Mouse (Mus musculus) heart, embryonic 14.5 days (tissue): ENCODE data around the gene Gfy. TPM values are rescaled to one million over a fixed set of nuclear protein-coding genes. Genes with fewer than 3 reads are reported as not detected.

ENCODE experiments used
- ATAC-seq: fragments of 200-750 bp; cut with Nextera tagmentation; 2 replicates; pipeline ENCODE4 v1.8.0; 2017; ENCODE audit warnings: low read depth, moderate TSS enrichment; ENCODE audit not compliant: insufficient number of reproducible peaks, insufficient read depth, low FRiP score
- H3K27ac ChIP-seq, 2 experiments: fragments of 200-500 bp in 1 of 2; fragments of 300-500 bp in 1 of 2; sonication (generic) in 1 of 2; replicated peaks in 1 of 2; 2 replicates each; pipeline ENCODE4 v1.5.1; 2012 to 2014; ENCODE audit warnings: low read depth in 2 of 2, low read length in 2 of 2, control low read depth in 1 of 2, mild to moderate bottlenecking in 1 of 2, mixed read lengths in 1 of 2; ENCODE audit not compliant: control insufficient read depth in 1 of 2, insufficient read depth in 1 of 2
- H3K27me3 ChIP-seq: fragments of 300-500 bp; sonication (generic); 2 replicates; pipeline ENCODE4 v1.6.1; 2014; ENCODE audit warnings: mild to moderate bottlenecking, low read length, control low read depth; ENCODE audit not compliant: control insufficient read depth, insufficient read depth
- H3K36me3 ChIP-seq: fragments of 300-500 bp; sonication (generic); 2 replicates; pipeline ENCODE4 v1.6.1; 2014; ENCODE audit warnings: mild to moderate bottlenecking, control low read depth, low read length, mixed read lengths; ENCODE audit not compliant: control insufficient read depth, insufficient read depth
- H3K4me1 ChIP-seq, 2 experiments: fragments of 200-500 bp in 1 of 2; fragments of 300-500 bp in 1 of 2; sonication (generic) in 1 of 2; 2 replicates each; pipeline ENCODE4 v1.6.1; 2012 to 2014; ENCODE audit warnings: low read length in 2 of 2, control low read depth in 1 of 2, mixed read lengths in 1 of 2; ENCODE audit not compliant: control insufficient read depth in 2 of 2, insufficient read depth in 2 of 2
- H3K4me2 ChIP-seq: fragments of 300-500 bp; sonication (generic); 2 replicates; pipeline ENCODE4 v1.6.1; 2014; ENCODE audit warnings: mild to moderate bottlenecking, low read length
- H3K4me3 ChIP-seq, 2 experiments: fragments of 200-500 bp in 1 of 2; fragments of 300-500 bp in 1 of 2; sonication (generic) in 1 of 2; 2 replicates each; pipeline ENCODE4 v1.5.1; 2012 to 2014; ENCODE audit warnings: low read length in 2 of 2, mild to moderate bottlenecking in 2 of 2, control low read depth in 1 of 2, low read depth in 1 of 2, moderate library complexity in 1 of 2; ENCODE audit not compliant: control insufficient read depth in 1 of 2, insufficient read depth in 1 of 2
- H3K9ac ChIP-seq: fragments of 300-500 bp; sonication (generic); 2 replicates; pipeline ENCODE4 v1.6.1; 2014; ENCODE audit warnings: mild to moderate bottlenecking, low read length
- H3K9me3 ChIP-seq: fragments of 300-500 bp; sonication (generic); 2 replicates; pipeline ENCODE4 v1.6.1; 2016; ENCODE audit warnings: low read length, control low read depth; ENCODE audit not compliant: control insufficient read depth
- WGBS: fragments of 180-500 bp; shearing (Covaris S2); extraction: QIAGEN DNeasy Blood & Tissue Kit; methylation state at CpG from one replicate; pipeline ENCODE4 v1.1.7; 2014; 5-methylcytosine and 5-hydroxymethylcytosine counted together
- polyA plus RNA-seq: library from polyadenylated mRNA; unstranded; fragments of >200 nt; fragmentation: Nextera tagmentation; extraction: Ambion mirVana; gene quantifications from 2 replicates; pipeline ENCODE4 v1.2.1, GENCODE M21; 2014

Gene Gfy
- polyA plus RNA-seq, 1 experiment from 2014 or later, result not detected

DNA sequence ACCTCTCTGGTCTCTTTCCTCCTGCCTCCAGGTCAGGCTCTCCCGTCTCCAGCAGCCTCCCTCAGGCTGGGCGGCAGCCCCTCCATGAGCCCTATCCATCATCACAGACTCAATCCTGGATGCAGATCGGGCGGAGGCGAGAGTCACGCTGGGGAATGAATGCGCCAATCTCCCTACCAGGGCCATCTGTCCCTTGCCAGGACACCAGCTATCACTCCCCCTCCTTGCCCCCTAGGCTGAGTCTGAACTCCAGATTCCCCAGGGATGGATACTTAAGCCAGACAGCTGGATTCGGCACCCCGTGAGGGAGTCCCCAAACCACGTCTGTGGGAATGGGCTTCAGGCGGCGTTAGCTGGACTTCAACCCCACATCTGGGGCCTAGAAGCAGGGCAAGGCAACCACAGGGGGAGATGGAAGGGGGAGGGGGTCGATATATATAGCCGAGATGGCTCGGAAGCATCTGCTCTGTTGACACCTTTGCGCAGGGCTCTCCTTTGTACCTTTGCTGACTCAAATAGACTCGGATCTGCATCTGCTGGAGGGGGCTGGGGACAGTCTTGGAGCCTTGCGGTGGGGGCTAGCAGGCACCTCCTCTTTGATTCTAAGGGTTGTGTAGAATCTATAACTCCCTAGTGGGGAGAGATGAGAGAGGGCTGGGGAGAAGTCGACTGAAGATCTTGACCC is 11.5 kb downstream of the Gfy start:
- Histone ChIP-seq H3K9me3 (peaks cover 43% of the 10 kb centered on the region), H3K36me3 (no peaks in the 10 kb centered on the region), H3K27ac (no peak overlapping the region), H3K27me3 (peaks cover 78% of the 10 kb centered on the region), H3K4me3 (no peak overlapping the region), H3K4me1 (peaks cover 4 to 6% of the 10 kb centered on the region in 2 experiments; a peak in 3 of 4 replicates), H3K9ac (no peak overlapping the region), H3K4me2 (no peak overlapping the region)
- 3% methylated on average over 19 of the region's 19 CpGs for WGBS
- ATAC-seq, result no peak

DNA sequence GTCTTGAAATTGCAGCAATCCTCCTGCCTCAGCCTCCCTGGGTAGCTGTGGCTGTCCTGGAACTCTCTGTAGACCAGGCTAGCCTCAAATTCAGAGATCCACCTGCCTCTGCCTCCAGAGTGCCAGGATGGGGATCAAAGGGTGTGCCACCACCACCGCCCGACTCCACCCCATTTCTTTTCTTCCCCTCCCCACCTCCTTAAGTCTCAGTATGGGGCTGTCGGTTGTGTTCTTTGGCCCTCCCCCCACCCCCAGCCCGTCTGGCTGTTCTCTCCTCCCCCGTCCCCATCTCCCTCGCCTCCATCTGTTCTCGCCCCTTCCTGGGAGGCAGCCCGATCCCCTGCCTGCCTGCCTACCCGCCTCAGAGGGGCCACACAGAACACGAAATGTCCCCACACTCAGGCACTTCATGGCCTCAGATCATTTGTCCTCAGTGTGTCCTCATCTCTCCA is 12.4 kb downstream of the Gfy start:
- no peak overlapping the region for H3K9ac ChIP-seq
- no peak overlapping the region for H3K27ac ChIP-seq
- H3K4me2 ChIP-seq, result no peak overlapping the region
- no peaks in the 10 kb centered on the region for H3K36me3 ChIP-seq
- ATAC-seq, result no peak
- whole genome bisulfite sequencing, result 18% methylated on average over 10 of the region's 10 CpGs
- peaks cover 6 to 10% of the 10 kb centered on the region in 2 experiments; a peak in 3 of 4 replicates for H3K4me1 ChIP-seq
- H3K27me3 ChIP-seq, result peaks cover 80% of the 10 kb centered on the region
- no peak overlapping the region for H3K4me3 ChIP-seq
- H3K9me3 ChIP-seq, result peaks cover 35% of the 10 kb centered on the region

- Histone ChIP-seq H3K27me3 (peaks cover 76% of the 10 kb centered on the region), H3K9me3 (peaks cover 23% of the 10 kb centered on the region), H3K4me2 (no peak overlapping the region), H3K36me3 (peaks cover 4% of the 10 kb centered on the region; the same call in 1 of the 2 replicates), H3K27ac (no peak overlapping the region), H3K9ac (no peak overlapping the region), H3K4me3 (no peak overlapping the region), H3K4me1 (peaks cover 6 to 10% of the 10 kb centered on the region in 2 experiments; a peak in 3 of 4 replicates)
- WGBS, result 52% methylated on average over 11 of the region's 11 CpGs
- no peak for ATAC-seq
These were observed 13.7 kb downstream of the Gfy start for GRCm38 (mm10) chr7:45165701-45166100.

DNA sequence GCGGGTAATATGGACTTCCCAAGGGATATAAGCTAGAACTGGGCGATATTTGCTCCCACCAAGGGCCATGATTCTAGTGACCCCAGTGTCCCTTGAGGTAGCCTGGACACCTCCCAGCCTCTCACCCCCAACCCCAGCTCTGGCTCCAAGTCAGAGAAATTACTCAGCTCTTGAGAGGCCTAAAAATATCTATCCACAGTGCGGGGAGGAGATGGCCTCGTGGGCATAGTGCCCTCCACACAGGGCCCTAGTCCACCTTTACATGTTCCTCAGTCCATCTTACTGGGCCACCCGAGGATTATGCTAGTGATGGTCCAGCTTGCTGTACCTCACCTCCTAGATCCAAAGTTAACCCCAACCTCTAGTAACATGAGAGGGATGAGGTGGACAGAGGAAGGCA is 14.5 kb downstream of the Gfy start:
- Histone ChIP-seq H3K27me3 (peaks cover 74% of the 10 kb centered on the region), H3K4me2 (no peak overlapping the region), H3K36me3 (peaks cover 12% of the 10 kb centered on the region), H3K9me3 (peaks cover 14% of the 10 kb centered on the region), H3K27ac (no peak overlapping the region), H3K4me3 (no peak overlapping the region; a peak in 1 of 4 replicates), H3K9ac (no peak overlapping the region), H3K4me1 (peaks cover 6 to 10% of the 10 kb centered on the region in 2 experiments; a peak in 3 of 4 replicates)
- ATAC-seq, result no peak
- WGBS, result 41% methylated on average over 5 of the region's 5 CpGs

GRCm38 (mm10) chr7:45163735-45164490 is 15.5 kb downstream of the Gfy start, which contains the start of gene Slc17a7:
TSS of gene Slc17a7 (plus strand) at chr7:45163949.
- peak within 1 kb of the TSS; percentile 31 to 35 for H3K4me3 ChIP-seq
- H3K27ac ChIP-seq, result no peak within 1 kb of the TSS
- peaks cover 20% of the 10 kb centered on the region for H3K36me3 ChIP-seq
- H3K9ac ChIP-seq, result peak within 1 kb of the TSS; percentile 42; the same call in 1 of the 2 replicates
- peak within 1 kb of the TSS; percentile 62 for H3K4me2 ChIP-seq
- H3K27me3 ChIP-seq, result peaks cover 66% of the 10 kb centered on the region
- WGBS, result 4% methylated on average over 32 of the region's 41 CpGs
- H3K4me1 ChIP-seq, result peaks cover 6 to 10% of the 10 kb centered on the region in 2 experiments; a peak in 3 of 4 replicates
- no peak for ATAC-seq
- peaks cover 5% of the 10 kb centered on the region for H3K9me3 ChIP-seq

DNA sequence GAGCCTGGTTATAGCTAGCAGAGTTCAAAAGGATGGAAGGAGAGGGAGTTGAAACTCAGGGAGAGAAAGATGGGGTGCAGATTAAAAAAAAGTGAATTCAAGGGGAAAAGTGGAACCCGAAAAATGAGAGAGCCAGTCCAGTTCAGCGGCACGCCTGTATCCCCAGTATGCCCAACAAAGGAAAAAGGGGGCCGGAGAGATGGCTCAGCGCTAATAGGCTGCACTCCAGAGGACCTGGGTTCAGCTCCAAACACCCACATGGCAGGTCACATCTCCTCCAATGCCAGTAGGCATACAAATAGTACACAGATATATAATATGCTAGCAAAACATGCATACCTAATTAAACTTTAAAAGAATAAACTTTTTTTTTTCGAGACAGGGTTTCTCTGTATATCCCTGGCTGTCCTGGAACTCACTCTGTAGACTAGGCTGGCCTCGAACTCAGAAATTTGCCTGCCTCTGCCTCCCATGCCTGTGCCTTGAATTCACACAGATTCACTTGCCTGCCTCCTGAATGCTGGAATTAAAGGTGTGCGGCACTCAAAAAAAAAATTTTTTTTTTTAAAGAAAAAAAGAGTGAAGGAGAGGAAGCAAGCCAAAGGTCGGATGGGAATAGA is 16.3 kb downstream of the Gfy start:
- H3K9me3 ChIP-seq, result no peaks in the 10 kb centered on the region
- peaks cover 58% of the 10 kb centered on the region for H3K27me3 ChIP-seq
- peaks cover 25% of the 10 kb centered on the region for H3K36me3 ChIP-seq
- H3K4me1 ChIP-seq, result peaks cover 6 to 10% of the 10 kb centered on the region in 2 experiments; a peak in 3 of 4 replicates
- 76% methylated on average over 9 of the region's 9 CpGs for WGBS
- H3K4me2 ChIP-seq, result no peak overlapping the region
- H3K9ac ChIP-seq, result no peak overlapping the region
- no peak overlapping the region for H3K4me3 ChIP-seq
- no peak overlapping the region for H3K27ac ChIP-seq
- ATAC-seq, result no peak

GRCm38 (mm10) chr7:45162551-45162950 is 16.8 kb downstream of the Gfy start:
- Histone ChIP-seq H3K4me1 (peaks cover 6 to 10% of the 10 kb centered on the region in 2 experiments; a peak in 3 of 4 replicates), H3K9me3 (no peaks in the 10 kb centered on the region), H3K36me3 (peaks cover 30% of the 10 kb centered on the region), H3K9ac (no peak overlapping the region), H3K4me3 (peak overlapping the region; percentile 35 to 43; a peak in 3 of 4 replicates), H3K27ac (no peak overlapping the region), H3K27me3 (peaks cover 52% of the 10 kb centered on the region), H3K4me2 (peak overlapping the region; percentile 72)
- ATAC-seq, result no peak
- 27% methylated on average over 6 of the region's 6 CpGs for WGBS
